In genomic region chr14:117710463-117710911, GRCm38 (mm10) we compare ENCODE assay signal across 8 mouse cellular contexts.
A peak's percentile ranks its signal among the peaks of the same experiment; 100 is the strongest.
DNase-seq lines count a peak whose midpoint lies in the region; ATAC-seq lines count a peak whose summit lies in the region.

No protein-coding gene starts in this region.

- H3K4me1 ChIP-seq in limb, embryonic 15.5 days: peaks cover 5% of the 10 kb centered on the region; the same call in 1 of the 2 replicates

- H3K36me3 ChIP-seq in limb, embryonic 15.5 days: no peaks in the 10 kb centered on the region

- WGBS in limb, embryonic 15.5 days: 41% methylated on average over 10 of the region's 10 CpGs

- no peak overlapping the region for H3K4me2 ChIP-seq in limb, embryonic 15.5 days

- H3K27me3 ChIP-seq in limb, embryonic 15.5 days: no peaks in the 10 kb centered on the region

- DNase-seq in adrenal gland, postnatal 14 days: peak; percentile 10
- DNase-seq in adrenal gland, postnatal 4 days (ENCODE audit: low spot score in 2 of 2): no peak
- DNase-seq in right cerebral cortex, adult 18-20 months: peak; percentile 10
- no peak for DNase-seq in right cerebral cortex, postnatal 14 days
- DNase-seq in telencephalon, adult 2 months (ENCODE audit: low read depth, low spot score): peak; percentile 31
- DNase-seq in thymus, postnatal 14 days: no peak
- DNase-seq in gastrocnemius, adult 18-20 months (ENCODE audit: low spot score): no peak

- ATAC-seq in limb, embryonic 15.5 days (ENCODE audit: insufficient number of reproducible peaks, low FRiP score, low TSS enrichment, low read depth): peak; percentile 77

- H3K9me3 ChIP-seq in limb, embryonic 15.5 days: no peaks in the 10 kb centered on the region

- peak overlapping the region; percentile 43 for H3K27ac ChIP-seq in limb, embryonic 15.5 days

- no peak overlapping the region for H3K9ac ChIP-seq in limb, embryonic 15.5 days

- H3K4me3 ChIP-seq in limb, embryonic 15.5 days: no peak overlapping the region

Comparison
In these comparisons a context has a peak if more than half of its experiments do, and no peak if none do; other contexts are left out.
1. DNase-seq: peak in adrenal gland, postnatal 14 days (single experiment), right cerebral cortex, adult 18-20 months (single experiment) and telencephalon, adult 2 months (single experiment); none in adrenal gland, postnatal 4 days (0 of 2), right cerebral cortex, postnatal 14 days (single experiment), thymus, postnatal 14 days (single experiment) and gastrocnemius, adult 18-20 months (single experiment).